Mouse (Mus musculus) heart, adult 8-10 months (tissue): ENCODE measurements around the gene Zbtb9. TPM values are rescaled to one million over a fixed set of nuclear protein-coding genes. Genes with fewer than 3 reads are reported as not detected.

Source experiments
- DNase-seq: peaks from one replicate; pipeline ENCODE4 v3.0.0; 2022; ENCODE audit warnings: low spot score
- total RNA-seq, 4 experiments: library from RNA; stranded (reverse); gene quantifications; 2 replicates each; pipeline ENCODE4 v1.2.4; 2022

The Zbtb9 gene
- total RNA-seq, 4 experiments from 2014 or later: 1.5 to 3.4 (median 2.2) TPM; not detected in 1

- DNase-seq: no peak
These were observed 25.5 kb upstream of the Zbtb9 start for GRCm38 (mm10) chr17:26947231-26948100.

DNA sequence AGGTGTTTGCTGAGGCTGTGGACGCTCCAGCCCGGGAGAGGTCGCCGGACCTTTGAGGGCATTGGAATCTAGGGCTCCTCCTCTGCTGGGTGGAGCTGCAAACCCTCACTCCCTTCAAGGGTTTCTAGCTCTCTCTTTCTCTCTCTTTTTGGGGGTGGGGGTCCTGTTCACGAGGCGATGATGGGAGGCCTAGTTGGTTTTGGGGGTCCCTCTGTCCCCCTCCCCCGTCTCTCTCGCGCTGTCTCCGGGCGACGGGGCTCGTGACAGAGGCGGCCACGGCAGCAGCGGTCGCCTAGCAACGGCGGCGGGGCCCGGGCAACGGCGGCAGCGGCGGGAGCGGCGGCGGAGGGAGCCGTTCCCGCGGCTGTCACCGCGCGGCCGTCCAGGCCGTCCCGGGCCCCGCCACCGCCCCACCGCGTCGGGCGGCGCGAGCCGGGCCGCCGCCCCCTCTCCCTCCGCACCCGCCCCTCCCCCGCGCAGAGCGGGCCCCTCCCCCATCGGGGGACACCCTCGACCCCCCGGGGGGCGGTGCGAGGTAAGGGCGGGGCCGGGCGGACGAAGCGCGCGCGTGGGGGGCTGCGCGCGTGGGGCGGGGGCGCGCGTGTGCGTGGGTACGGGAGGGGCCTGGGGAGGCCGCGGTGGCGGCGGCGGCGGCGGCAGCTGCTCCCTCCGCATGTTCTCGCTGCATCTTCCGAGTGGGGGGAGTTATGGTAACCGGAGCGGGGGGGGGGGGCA lies 24.5 kb upstream of the Zbtb9 start:
- no peak for DNase-seq

- DNase-seq: no peak
These were observed 23.9 kb upstream of the Zbtb9 start for GRCm38 (mm10) chr17:26949051-26949577.

GRCm38 (mm10) chr17:26949866-26950265 lies 23.1 kb upstream of the Zbtb9 start:
- DNase-seq: no peak

GRCm38 (mm10) chr17:26950560-26951288 lies 22.2 kb upstream of the Zbtb9 start:
- DNase-seq: no peak

DNA sequence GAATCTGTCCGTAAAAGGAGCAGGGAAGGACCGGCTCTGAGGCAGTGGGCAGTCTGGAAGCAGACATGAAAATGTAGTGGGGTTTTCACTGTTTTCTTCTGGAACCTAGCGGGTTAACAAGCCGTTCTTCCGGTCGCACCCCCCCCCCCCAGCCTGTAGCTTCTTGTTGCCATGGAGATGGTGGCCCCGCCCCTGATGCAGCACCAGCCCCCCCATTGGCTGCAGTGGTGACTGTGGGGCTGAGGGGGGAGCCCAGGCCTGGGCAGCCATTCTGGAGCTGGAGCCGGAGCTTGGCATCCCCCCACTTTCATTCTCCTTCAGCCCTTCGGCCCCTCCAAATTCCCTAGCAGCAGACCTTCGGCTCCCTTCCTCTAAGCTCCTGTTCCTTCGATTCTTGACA lies 21.6 kb upstream of the Zbtb9 start:
- no peak for DNase-seq

DNA sequence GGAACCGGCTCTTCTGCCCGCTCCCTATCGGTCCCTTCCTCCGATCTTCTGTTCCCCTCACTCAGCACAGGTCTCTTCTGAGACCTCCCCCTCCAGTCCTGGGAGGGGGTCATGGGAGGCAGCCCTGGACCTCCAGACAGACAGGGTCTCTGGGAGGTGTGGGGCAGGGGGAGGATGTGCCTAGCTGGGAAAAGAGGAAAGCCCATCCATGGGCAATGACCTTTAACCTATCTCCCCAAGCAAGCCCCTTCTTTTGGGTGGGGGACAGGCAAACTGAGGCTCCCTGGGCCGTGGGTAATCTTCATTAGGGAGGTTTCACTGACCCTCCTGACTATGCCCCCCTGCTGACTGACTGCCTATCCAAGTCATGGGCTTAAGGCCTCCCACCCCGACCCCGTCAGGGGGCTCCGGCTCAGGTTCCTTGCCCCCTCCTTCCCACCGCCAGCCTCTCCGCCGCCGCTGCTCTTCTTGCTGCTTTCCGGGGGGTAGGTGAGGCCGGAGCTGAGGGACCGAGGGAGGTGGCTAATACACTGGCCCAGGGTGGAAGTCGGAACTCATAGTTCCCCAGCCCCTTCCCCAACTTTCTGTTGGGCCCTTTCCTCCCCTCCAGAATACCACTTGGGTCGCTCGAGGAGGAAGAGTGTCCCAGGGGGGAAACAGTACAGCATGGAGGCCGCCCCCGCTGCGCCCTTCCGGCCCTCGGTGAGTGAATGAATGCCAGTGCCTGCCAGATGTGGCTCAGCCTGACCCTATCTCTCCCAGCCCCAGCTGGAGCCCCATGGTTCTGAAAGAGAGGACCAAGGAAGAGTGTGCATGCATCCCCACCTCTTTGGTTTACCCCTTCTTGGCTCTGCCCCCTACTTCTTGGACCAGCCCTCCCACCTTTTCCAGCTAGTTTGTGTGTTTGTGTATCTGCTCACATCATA lies 20.8 kb upstream of the Zbtb9 start:
- DNase-seq: no peak

- DNase-seq: no peak
These were observed 19.8 kb upstream of the Zbtb9 start for GRCm38 (mm10) chr17:26953201-26953600.

DNA sequence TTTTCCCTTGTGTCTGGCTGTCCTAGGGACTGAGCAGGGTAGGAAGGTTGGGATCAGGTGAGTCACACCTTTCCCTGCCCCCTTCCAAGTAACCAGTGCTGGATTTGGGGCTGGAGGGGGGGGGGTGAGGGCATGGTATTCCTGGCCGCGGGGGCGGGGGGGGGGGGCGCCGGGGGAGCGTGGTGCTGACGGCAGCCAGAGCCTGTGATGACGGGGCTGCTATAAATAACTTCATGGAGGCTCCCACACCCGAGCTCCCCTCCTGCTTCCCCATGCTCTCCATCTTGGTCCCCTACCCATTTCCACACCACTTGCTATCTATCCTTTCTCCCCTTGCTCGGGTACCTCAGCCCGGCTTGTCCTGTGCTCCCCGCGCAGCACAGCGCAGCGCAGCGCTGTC lies 19.2 kb upstream of the Zbtb9 start:
- no peak for DNase-seq

DNA sequence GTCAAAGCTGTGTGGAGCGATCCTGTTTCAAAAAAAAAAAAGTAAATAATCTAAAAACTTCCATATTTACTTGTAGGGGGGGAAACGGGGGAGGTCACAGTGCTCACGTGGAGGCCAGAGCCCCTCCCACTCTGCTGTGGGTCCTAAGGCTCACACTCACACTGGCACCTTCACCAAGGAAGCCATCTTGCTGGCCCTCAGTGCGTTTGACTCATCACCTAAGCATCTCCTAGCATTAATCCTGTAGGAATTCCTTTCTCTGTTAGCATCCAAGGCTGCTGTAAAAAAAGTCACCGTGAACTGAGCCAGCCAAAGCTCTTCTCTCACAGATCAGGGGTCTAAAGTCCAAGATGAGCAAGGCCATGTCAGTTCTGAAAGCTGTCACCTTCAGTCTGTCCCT lies 16.7 kb upstream of the Zbtb9 start:
- DNase-seq: no peak

DNA sequence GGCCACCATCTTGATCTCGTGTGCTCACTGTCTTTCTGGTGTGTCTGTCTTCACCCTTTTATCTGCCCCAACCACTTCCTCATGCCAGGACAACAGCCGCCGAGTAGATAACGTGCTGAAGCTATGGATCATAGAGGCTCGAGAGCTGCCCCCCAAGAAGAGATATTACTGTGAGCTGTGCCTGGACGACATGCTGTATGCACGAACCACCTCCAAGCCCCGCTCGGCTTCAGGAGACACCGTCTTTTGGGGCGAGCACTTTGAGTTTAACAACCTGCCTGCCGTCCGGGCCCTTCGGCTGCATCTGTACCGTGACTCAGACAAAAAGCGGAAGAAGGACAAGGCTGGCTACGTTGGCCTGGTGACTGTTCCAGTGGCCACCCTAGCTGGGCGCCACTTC lies 16.1 kb upstream of the Zbtb9 start:
- DNase-seq: no peak

DNA sequence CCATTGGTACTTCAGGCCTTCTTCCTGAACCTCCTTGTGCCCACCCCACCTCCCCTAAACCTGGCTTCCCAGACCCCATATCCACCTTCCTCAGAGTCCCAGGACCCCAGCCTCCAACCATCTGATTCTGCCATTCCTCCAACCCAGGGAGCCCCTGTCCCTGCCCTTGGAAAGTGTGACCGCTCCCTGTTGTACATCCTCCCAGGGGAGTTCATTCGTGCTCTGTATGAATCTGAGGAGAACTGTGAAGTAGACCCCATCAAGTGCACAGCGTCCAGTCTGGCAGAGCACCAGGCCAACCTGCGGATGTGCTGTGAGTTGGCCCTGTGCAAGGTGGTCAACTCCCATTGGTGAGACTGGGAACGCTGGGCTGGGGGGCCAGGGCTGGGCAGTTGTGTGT lies 15.1 kb upstream of the Zbtb9 start:
- no peak for DNase-seq

GRCm38 (mm10) chr17:26958880-26959279 lies 14.1 kb upstream of the Zbtb9 start:
- no peak for DNase-seq

GRCm38 (mm10) chr17:26959815-26960214 lies 13.2 kb upstream of the Zbtb9 start:
- no peak for DNase-seq

DNA sequence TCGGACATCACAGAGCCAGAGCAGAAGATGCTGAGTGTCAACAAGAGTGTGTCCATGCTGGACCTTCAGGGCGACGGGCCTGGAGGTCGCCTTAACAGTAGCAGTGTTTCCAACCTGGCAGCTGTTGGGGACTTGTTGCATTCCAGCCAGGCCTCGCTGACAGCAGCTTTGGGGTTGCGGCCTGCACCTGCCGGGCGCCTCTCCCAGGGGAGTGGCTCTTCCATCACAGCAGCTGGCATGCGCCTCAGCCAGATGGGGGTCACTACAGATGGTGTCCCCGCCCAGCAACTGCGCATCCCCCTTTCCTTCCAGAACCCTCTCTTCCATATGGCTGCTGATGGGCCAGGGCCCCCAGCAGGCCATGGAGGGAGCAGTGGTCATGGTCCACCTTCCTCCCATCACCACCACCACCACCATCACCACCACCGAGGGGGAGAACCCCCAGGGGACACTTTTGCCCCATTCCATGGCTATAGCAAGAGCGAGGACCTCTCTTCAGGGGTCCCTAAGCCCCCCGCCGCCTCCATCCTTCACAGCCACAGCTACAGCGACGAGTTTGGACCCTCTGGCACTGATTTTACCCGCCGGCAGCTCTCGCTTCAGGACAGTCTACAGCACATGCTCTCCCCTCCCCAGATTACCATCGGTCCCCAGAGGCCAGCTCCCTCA lies 11.3 kb upstream of the Zbtb9 start:
- DNase-seq: no peak

DNA sequence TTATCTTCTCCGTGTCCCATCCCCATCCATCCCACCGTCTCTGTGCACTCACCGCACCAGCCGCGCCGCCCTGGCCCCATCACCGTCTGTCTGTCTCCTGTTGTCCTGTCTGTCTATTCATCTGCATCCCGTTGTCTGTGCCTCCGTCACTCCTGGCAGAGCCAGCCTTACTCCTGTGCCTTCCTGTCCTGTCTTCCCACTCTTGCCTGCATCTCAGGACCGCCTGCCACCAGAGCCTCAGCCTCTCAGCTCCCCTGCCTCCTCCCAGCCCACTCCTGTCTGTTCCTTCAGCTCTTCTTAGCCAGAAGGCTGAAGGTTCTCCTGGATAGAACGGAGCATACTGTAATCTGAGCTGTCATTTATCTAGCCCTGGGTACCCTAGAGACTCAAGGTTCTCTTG lies 6.0 kb upstream of the Zbtb9 start:
- no peak for DNase-seq

DNA sequence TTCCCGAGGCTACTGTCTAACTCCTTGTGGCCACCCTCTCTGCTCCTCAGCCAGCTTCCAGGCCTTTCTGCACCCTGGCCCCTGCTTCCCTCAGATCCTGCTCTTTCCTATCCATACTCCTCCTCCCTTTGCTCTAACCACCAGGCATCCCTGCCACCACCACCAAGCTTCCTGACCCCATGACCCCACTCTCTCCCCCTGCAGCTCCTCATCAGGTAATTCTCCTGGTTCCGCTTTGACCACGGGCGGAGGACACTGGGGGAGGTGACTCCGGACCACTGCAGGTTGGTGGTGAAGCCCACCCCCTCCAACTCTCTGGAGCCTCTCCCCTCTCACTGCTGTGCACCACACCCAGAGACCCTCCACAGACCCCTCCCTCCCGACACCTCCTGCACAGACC lies 5.5 kb upstream of the Zbtb9 start:
- no peak for DNase-seq

DNA sequence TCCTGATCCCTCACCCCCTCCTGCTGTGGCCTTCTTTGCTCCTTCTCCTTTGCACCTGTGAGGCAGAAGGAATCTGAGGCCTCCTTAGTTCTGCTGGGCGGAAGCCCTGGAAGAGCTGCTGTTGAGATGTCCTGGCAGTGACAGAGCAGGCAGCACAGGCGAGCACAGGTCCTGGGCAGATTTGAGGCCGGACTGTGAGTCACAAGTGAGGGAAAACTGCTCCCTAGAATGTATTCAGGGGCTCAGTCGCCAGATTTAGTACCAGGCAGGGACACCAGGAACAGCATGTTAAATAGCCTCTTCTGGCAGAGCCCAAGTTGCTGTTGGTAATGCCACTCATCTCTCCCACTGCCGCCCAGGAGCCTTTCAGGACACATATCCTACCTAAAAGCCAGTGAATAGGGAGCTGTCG lies 4.8 kb upstream of the Zbtb9 start:
- DNase-seq: no peak

DNA sequence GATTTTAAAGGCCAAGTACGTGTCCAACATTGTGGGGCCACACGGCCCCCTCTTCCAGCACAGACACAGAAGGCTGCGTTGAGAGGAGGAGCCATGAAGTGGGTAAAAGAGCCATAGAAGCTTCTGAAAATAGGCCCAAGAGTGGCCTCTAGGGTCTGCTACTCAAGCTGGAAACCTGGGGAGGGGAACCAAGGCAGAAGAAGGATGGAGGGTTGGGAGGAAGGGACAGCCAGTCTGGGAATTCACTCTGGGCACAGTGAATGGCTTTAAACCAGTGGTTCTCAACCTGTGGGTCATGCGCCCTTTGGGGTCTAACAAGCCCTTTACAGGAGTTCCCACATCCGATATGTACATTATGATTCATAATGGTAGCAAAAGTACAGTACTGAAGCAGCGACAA lies 3.7 kb upstream of the Zbtb9 start:
- DNase-seq: no peak

DNA sequence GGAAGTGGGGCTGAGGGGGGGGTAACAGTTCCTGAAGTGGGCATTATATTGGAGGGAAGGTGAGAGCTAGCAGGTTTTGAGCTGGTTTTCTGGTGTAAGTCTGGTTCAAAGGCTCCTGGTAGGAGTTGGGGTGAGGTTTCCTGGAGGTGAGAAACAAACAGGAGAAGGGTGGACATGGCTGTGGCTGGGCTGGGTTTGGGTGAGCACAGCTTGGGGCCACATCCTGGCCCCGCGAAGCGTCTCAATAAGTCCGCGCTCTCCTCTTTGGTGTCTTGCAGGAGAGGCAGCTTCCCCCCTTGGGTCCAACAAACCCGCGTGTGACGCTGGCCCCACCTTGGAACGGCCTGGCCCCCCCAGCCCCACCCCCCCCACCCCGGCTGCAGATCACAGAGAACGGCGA lies 2.7 kb upstream of the Zbtb9 start:
- no peak for DNase-seq
